Mouse (Mus musculus) limb, embryonic 11.5 days (tissue): Measurements from ENCODE around the gene Pimreg. TPM values are rescaled to one million over a fixed set of nuclear protein-coding genes. Genes with fewer than 3 reads are reported as not detected.
A peak's percentile ranks its signal among the peaks of the same experiment; 100 is the strongest.

Experiments
- ATAC-seq: fragments of 200-750 bp; cut with Nextera tagmentation; 2 replicates; pipeline ENCODE4 v1.8.0; 2017; ENCODE audit warnings: low read depth; ENCODE audit not compliant: insufficient number of reproducible peaks, low FRiP score, low TSS enrichment
- DNase-seq: peaks from one replicate; pipeline ENCODE4 v3.0.0-alpha.2; 2015; ENCODE audit warnings: low spot score
- H3K27ac ChIP-seq: fragments of 300-500 bp; sonication (generic); replicated peaks from 2 replicates; pipeline ENCODE4 v1.5.1; 2014; ENCODE audit warnings: low read depth, mild to moderate bottlenecking, low read length
- H3K27me3 ChIP-seq: fragments of 300-500 bp; sonication (generic); 2 replicates; pipeline ENCODE4 v1.6.1; 2014; ENCODE audit warnings: mild to moderate bottlenecking, low read length, mixed read lengths; ENCODE audit not compliant: control insufficient read depth, insufficient read depth
- H3K36me3 ChIP-seq: fragments of 300-500 bp; sonication (generic); 2 replicates; pipeline ENCODE4 v1.6.1; 2014; ENCODE audit warnings: mild to moderate bottlenecking, low read length, moderate library complexity, mixed read lengths; ENCODE audit not compliant: control insufficient read depth, insufficient read depth
- H3K4me1 ChIP-seq: fragments of 300-500 bp; sonication (generic); 2 replicates; pipeline ENCODE4 v1.6.1; 2014; ENCODE audit warnings: low read length, mixed read lengths; ENCODE audit not compliant: control insufficient read depth, insufficient read depth
- H3K4me2 ChIP-seq: fragments of 300-500 bp; sonication (generic); 2 replicates; pipeline ENCODE4 v1.6.1; 2014; ENCODE audit warnings: low read depth, mild to moderate bottlenecking, moderate library complexity; ENCODE audit not compliant: severe bottlenecking
- H3K4me3 ChIP-seq: fragments of 300-500 bp; sonication (generic); 2 replicates; pipeline ENCODE4 v1.5.1; 2014; ENCODE audit warnings: low read depth, low read length
- H3K9ac ChIP-seq: fragments of 300-500 bp; sonication (generic); 2 replicates; pipeline ENCODE4 v1.6.1; 2014; ENCODE audit warnings: mild to moderate bottlenecking, low read length
- H3K9me3 ChIP-seq: fragments of 300-500 bp; sonication (generic); 2 replicates; pipeline ENCODE4 v1.6.1; 2016; ENCODE audit warnings: low read length; ENCODE audit not compliant: control insufficient read depth
- WGBS: fragments of 180-500 bp; shearing (Covaris S2); extraction: QIAGEN DNeasy Blood & Tissue Kit; methylation state at CpG from one replicate; pipeline ENCODE4 v1.1.7; 2014; 5-methylcytosine and 5-hydroxymethylcytosine counted together
- polyA plus RNA-seq: library from polyadenylated mRNA; unstranded; fragments of >200 nt; fragmentation: Nextera tagmentation; extraction: Ambion mirVana; gene quantifications from 2 replicates; pipeline ENCODE4 v1.2.1, GENCODE M21; 2014

The Pimreg gene
- polyA plus RNA-seq, 1 experiment from 2014 or later, result 165 TPM

DNA sequence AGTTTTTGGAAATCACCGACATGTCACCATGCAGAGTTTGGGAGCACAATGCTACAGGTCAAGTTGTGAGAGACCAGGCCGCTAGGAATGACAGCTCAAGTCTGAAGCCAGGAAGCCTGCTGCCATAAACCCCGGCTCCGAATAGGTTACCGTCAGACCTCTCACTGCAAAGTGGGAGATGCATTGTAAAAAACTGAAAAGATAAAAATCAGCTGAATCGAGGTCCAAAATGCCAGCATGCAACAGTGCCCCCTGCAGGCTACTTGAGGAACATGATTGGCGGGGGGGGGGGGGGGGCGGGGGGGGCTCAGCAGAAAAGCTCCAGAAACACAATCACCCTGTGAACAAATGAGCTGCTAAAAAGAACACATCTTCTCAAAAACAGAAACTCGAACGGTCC lies 18.3 kb upstream of the Pimreg start:
- H3K27ac ChIP-seq, result no peak overlapping the region
- H3K9me3 ChIP-seq, result no peaks in the 10 kb centered on the region
- no peaks in the 10 kb centered on the region for H3K4me1 ChIP-seq
- no peak overlapping the region for H3K9ac ChIP-seq
- H3K4me3 ChIP-seq, result no peak overlapping the region
- H3K27me3 ChIP-seq, result no peaks in the 10 kb centered on the region
- ATAC-seq (no peak), DNase-seq (no peak)
- H3K36me3 ChIP-seq, result no peaks in the 10 kb centered on the region
- WGBS, result 38% methylated on average over 10 of the region's 10 CpGs
- no peak overlapping the region for H3K4me2 ChIP-seq

DNA sequence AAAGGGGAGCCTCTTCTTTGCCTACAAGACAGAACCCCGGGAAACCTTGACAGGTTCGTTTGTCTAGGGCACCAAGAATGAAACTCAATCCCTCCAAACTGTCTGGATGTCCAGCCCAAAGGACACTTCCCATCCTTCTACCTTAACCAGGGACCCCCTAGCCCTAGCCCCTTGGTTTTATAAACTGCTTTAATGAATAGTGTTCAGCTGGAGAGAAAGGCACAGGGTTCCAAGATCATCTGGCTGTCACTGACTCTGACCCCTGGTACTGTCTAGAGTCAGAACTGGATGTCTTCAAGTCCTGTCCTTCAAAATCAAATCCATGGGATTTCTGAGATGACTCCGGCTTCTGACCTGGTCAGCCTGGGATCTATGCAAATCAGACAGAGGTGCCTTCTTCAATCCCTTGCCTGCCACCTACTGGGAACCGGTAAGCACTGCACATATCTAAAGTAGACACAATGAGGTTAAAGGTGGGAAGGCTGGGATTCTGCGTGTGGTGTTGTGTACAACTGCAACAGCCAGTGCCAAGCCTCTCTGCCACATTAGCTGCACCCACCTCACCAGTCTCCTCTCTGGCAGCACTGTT lies 17.5 kb upstream of the Pimreg start:
- Histone ChIP-seq H3K27me3 (peaks cover 2% of the 10 kb centered on the region; the same call in 1 of the 2 replicates), H3K4me1 (no peaks in the 10 kb centered on the region), H3K27ac (no peak overlapping the region), H3K4me3 (no peak overlapping the region), H3K36me3 (no peaks in the 10 kb centered on the region), H3K4me2 (no peak overlapping the region), H3K9me3 (no peaks in the 10 kb centered on the region), H3K9ac (no peak overlapping the region)
- ATAC-seq (no peak), DNase-seq (peak; percentile 67)
- 23% methylated on average over 5 of the region's 5 CpGs for WGBS

DNA sequence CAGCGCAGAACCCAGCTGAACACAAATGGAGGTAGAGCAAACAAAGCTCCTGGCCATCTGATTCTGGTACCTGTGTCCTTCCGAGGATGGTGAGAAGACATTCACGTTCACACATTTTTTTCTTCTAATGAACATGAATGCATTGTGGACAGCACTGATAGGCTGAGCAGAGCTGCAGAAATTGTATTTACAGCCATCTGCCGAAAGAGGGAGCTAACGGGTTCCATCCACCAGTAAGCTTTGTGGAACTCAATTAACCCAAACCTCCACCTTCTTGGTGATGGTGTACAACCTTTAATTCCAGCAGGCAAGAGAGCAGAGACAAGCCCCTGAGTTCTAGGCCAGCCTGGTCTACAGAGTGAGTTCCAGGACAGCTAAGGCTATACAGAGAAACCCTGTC lies 16.0 kb upstream of the Pimreg start:
- no peak overlapping the region for H3K9ac ChIP-seq
- no peak overlapping the region for H3K4me3 ChIP-seq
- no peaks in the 10 kb centered on the region for H3K36me3 ChIP-seq
- H3K27me3 ChIP-seq, result peaks cover 2% of the 10 kb centered on the region; the same call in 1 of the 2 replicates
- ATAC-seq (no peak), DNase-seq (peak; percentile 45)
- WGBS, result 41% methylated on average over 5 of the region's 5 CpGs
- H3K4me2 ChIP-seq, result no peak overlapping the region
- H3K27ac ChIP-seq, result no peak overlapping the region
- H3K4me1 ChIP-seq, result no peaks in the 10 kb centered on the region
- no peaks in the 10 kb centered on the region for H3K9me3 ChIP-seq

DNA sequence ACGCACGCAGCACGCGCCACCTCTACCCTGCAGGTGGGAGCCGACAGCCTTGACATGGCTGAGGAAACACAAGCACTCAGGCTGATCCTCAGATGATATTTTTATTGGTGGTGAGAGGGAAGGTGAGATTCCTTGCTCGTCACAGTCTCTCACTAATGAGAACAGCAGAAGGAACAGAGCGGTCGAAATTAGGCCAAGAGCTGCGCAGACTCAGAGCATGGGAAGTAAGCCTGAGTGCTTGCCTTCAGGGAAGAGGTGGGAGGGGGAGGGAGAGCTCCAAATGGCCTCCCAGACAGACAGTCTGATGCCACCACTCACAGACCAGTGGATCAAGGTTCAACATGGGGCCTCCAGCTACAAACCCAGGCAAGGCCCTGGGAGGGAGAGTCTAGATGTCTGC lies 15.3 kb upstream of the Pimreg start:
- Histone ChIP-seq H3K36me3 (no peaks in the 10 kb centered on the region), H3K4me2 (no peak overlapping the region), H3K27ac (no peak overlapping the region), H3K27me3 (peaks cover 2% of the 10 kb centered on the region; the same call in 1 of the 2 replicates), H3K4me3 (no peak overlapping the region), H3K9ac (no peak overlapping the region), H3K9me3 (no peaks in the 10 kb centered on the region), H3K4me1 (no peaks in the 10 kb centered on the region)
- ATAC-seq (no peak), DNase-seq (no peak)
- 86% methylated on average over 9 of the region's 9 CpGs for WGBS

DNA sequence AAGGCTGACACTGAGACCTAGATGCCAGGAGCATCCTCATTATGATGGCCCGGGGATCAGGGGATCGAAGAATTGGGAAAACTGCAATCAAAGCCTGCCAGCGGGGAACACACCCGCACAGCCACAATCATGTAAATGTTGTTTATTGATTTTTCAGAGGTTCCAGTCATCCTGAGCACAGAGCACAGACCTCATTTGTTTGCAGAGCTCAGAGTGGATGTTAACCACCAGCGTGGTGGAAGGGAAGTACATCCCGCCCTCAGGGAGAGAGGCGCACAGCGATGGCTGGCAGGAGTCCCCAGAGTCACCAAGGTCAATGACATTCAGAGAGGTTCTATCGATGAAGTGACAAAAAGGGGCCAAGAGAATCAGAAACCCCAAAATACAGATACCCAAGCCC lies 14.0 kb upstream of the Pimreg start:
- no peaks in the 10 kb centered on the region for H3K36me3 ChIP-seq
- no peak overlapping the region for H3K4me2 ChIP-seq
- whole genome bisulfite sequencing, result 91% methylated on average over 9 of the region's 9 CpGs
- H3K9ac ChIP-seq, result no peak overlapping the region
- H3K4me3 ChIP-seq, result no peak overlapping the region
- ATAC-seq (no peak), DNase-seq (no peak)
- H3K4me1 ChIP-seq, result no peaks in the 10 kb centered on the region
- no peaks in the 10 kb centered on the region for H3K9me3 ChIP-seq
- no peak overlapping the region for H3K27ac ChIP-seq
- H3K27me3 ChIP-seq, result peaks cover 2% of the 10 kb centered on the region; the same call in 1 of the 2 replicates

DNA sequence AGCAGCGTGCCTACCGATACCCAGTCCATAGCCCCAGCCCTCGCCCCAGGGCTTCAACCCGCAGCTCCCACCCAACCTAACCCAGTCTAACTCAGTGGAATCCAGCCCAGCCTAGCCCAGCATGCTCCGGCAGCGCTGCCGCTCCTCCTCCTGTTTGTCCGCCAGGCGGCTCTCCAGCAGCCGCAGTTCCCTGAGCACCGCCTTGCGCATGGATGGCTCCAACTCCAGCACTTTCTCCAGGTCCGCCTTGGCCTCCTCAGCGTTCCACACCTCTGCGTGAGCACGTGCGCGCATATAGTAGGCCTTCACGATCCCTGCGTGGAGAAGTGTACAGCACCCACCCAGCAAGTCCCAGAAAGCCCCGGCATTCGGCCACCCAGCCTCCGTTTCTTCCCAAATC lies 12.7 kb upstream of the Pimreg start:
- no peak overlapping the region for H3K27ac ChIP-seq
- peaks cover 2% of the 10 kb centered on the region; the same call in 1 of the 2 replicates for H3K27me3 ChIP-seq
- H3K9ac ChIP-seq, result no peak overlapping the region
- 23% methylated on average over 23 of the region's 23 CpGs for WGBS
- peak; percentile 72 for DNase-seq
- no peaks in the 10 kb centered on the region for H3K4me1 ChIP-seq
- H3K4me3 ChIP-seq, result no peak overlapping the region
- no peaks in the 10 kb centered on the region for H3K9me3 ChIP-seq
- H3K36me3 ChIP-seq, result no peaks in the 10 kb centered on the region
- ATAC-seq, result no peak
- no peak overlapping the region for H3K4me2 ChIP-seq

DNA sequence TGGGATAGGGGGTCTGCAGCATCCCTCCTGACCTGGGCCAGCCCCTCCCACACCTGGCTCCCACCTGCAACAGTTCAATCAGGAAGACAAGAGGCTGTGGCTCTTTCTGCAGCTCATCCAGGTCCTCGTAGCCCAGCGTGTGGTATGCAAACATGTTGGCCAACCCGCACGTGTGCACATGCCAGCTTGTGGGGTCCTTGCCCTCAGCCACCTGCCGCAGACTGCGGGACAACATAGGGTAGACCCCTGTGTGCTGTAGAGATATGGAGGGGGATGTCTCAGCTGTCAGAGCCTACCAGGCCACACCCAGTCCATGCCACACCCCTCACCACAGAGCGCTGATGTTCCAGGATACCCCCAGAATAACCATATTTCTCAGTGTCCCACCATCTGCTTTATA lies 10.5 kb upstream of the Pimreg start:
- Histone ChIP-seq H3K9ac (no peak overlapping the region), H3K27ac (no peak overlapping the region), H3K4me2 (no peak overlapping the region), H3K27me3 (peaks cover 2% of the 10 kb centered on the region; the same call in 1 of the 2 replicates), H3K4me3 (no peak overlapping the region), H3K9me3 (no peaks in the 10 kb centered on the region), H3K36me3 (no peaks in the 10 kb centered on the region), H3K4me1 (no peaks in the 10 kb centered on the region)
- 93% methylated on average over 7 of the region's 7 CpGs for WGBS
- DNase-seq, result no peak
- no peak for ATAC-seq

DNA sequence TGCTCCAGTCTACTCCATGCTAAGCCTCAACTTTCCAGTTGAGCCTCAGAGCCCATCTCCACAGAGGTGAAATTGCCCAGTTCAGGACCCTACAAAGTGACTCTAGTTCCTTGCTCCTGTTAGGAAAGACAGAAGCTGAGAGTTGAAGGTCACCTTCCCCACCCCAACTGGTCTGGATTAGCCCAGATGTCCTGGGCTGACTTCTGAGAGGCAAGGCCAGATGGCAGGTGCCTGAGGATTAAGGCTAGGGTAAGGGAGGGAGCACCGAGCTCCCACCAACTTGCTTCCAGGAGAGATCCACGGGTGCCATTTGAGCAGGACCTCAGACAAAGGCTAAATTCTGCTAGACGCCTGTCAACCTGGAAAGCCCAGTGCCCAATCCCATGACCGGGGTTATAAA lies 9.7 kb upstream of the Pimreg start:
- no peak overlapping the region for H3K27ac ChIP-seq
- DNase-seq, result no peak
- H3K4me3 ChIP-seq, result no peak overlapping the region
- no peaks in the 10 kb centered on the region for H3K9me3 ChIP-seq
- no peak overlapping the region for H3K4me2 ChIP-seq
- 72% methylated on average over 4 of the region's 4 CpGs for WGBS
- no peak for ATAC-seq
- no peaks in the 10 kb centered on the region for H3K4me1 ChIP-seq
- H3K27me3 ChIP-seq, result peaks cover 2% of the 10 kb centered on the region; the same call in 1 of the 2 replicates
- no peaks in the 10 kb centered on the region for H3K36me3 ChIP-seq
- H3K9ac ChIP-seq, result no peak overlapping the region

DNA sequence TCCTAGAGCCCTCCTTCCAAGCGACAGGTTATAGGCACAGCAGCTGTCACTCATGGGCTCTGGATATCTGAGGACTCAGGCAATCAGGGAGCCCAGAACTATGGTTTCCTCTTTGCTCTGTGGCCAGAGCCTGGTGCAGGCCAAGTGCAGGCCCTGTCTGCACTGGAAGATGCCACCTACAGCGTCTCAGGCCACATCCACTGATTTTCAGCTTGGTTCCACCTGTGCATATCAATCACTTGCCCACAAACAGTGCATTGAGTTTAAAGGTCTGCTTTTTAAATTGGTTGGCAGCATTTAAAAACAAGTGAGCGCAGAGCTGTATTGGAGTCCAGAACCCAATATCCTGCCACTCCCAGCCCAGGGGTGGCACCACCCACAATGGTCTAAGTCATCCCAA lies 9.2 kb upstream of the Pimreg start:
- no peak overlapping the region for H3K4me2 ChIP-seq
- ATAC-seq, result no peak

More for the DNA sequence above, 9.2 kb upstream of the Pimreg start:
- H3K27ac ChIP-seq, result no peak overlapping the region
- no peak overlapping the region for H3K4me3 ChIP-seq
- 80% methylated on average over 3 of the region's 3 CpGs for WGBS
- H3K9me3 ChIP-seq, result no peaks in the 10 kb centered on the region
- H3K9ac ChIP-seq, result no peak overlapping the region
- H3K4me1 ChIP-seq, result no peaks in the 10 kb centered on the region
- H3K36me3 ChIP-seq, result no peaks in the 10 kb centered on the region
- peaks cover 2% of the 10 kb centered on the region; the same call in 1 of the 2 replicates for H3K27me3 ChIP-seq
- DNase-seq, result no peak
